Mouse (Mus musculus) hindbrain, embryonic 14.5 days (tissue): ENCODE data around the gene Dppa3. TPM values are rescaled to one million over a fixed set of nuclear protein-coding genes. Genes with fewer than 3 reads are reported as not detected.
A peak's percentile ranks its signal among the peaks of the same experiment; 100 is the strongest.

ENCODE experiments used
- ATAC-seq: fragments of 200-750 bp; cut with Nextera tagmentation; 2 replicates; pipeline ENCODE4 v1.8.0; 2017; ENCODE audit warnings: moderate number of reproducible peaks, mild to moderate bottlenecking, moderate TSS enrichment, moderate library complexity; ENCODE audit not compliant: low FRiP score
- DNase-seq: peaks from one replicate; pipeline ENCODE4 v3.0.0-alpha.2; 2015; ENCODE audit warnings: low spot score
- H3K27ac ChIP-seq: fragments of 300-500 bp; sonication (generic); 2 replicates; pipeline ENCODE4 v1.5.1; 2014; ENCODE audit warnings: mild to moderate bottlenecking, moderate library complexity
- H3K27me3 ChIP-seq: fragments of 300-500 bp; sonication (generic); 2 replicates; pipeline ENCODE4 v1.6.1; 2014; ENCODE audit warnings: mild to moderate bottlenecking, low read length, mixed read lengths; ENCODE audit not compliant: control insufficient read depth, insufficient read depth
- H3K36me3 ChIP-seq: fragments of 300-500 bp; sonication (generic); replicated peaks from 2 replicates; pipeline ENCODE4 v1.6.1; 2014; ENCODE audit not compliant: control insufficient read depth, insufficient read depth
- H3K4me1 ChIP-seq: fragments of 300-500 bp; sonication (generic); replicated peaks from 2 replicates; pipeline ENCODE4 v1.6.1; 2014; ENCODE audit warnings: antibody characterized with exemption, low read length, mixed read lengths; ENCODE audit not compliant: control insufficient read depth, insufficient read depth
- H3K4me2 ChIP-seq: fragments of 300-500 bp; sonication (generic); replicated peaks from 2 replicates; pipeline ENCODE4 v1.6.1; 2014; ENCODE audit warnings: mild to moderate bottlenecking, moderate library complexity
- H3K4me3 ChIP-seq: fragments of 300-500 bp; sonication (generic); replicated peaks from 2 replicates; pipeline ENCODE4 v1.5.1; 2014; ENCODE audit warnings: mild to moderate bottlenecking, low read length
- H3K9ac ChIP-seq: fragments of 300-500 bp; sonication (generic); 2 replicates; pipeline ENCODE4 v1.6.1; 2014
- H3K9me3 ChIP-seq: fragments of 300-500 bp; sonication (generic); 2 replicates; pipeline ENCODE4 v1.6.1; 2016; ENCODE audit warnings: low read length; ENCODE audit not compliant: control insufficient read depth
- WGBS: fragments of 180-500 bp; shearing (Covaris S2); extraction: QIAGEN DNeasy Blood & Tissue Kit; methylation state at CpG from one replicate; pipeline ENCODE4 v1.1.7; 2014; 5-methylcytosine and 5-hydroxymethylcytosine counted together
- polyA plus RNA-seq: library from polyadenylated mRNA; unstranded; fragments of >200 nt; fragmentation: Nextera tagmentation; extraction: Ambion mirVana; gene quantifications from 2 replicates; pipeline ENCODE4 v1.2.1, GENCODE M21; 2014

The Dppa3 gene
- polyA plus RNA-seq, 1 experiment from 2014 or later, result not detected

DNA sequence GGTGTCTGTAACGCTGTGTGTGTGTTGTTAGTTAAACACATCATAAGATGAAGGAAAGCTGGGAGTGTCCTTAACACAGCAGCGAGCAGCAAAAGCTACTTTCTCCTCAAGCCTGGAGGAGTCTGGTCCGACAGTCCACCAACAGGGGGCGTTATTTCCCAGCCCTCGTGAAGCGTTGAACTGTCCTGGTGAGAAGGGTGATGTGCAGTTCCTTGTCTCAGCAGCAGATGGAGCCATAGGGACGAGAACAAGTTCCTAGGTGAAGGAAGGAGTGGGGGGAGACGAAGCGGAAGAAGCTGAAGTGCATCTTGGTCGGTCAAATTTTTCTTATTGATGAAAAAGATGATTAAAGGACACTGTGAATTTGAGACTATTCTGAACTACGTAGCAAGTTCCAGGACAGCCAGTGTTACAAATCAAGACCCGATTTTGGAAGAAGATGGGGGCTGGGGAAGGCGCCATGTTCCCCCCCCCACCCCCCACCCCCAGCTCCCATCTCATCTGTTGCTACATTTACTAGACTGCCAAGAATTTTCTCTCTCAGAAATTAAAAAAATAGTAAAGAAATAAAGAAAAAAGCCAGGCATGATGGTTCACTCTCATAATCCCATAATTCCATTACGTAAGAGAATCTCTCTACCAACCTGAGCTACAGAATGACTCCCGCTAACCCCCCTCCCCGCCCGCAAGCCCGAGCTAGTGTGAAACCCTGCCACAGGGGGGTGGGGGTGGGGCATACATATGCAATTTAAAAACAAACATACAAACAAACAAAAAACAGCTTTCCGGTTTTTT lies 43.4 kb downstream of the Dppa3 start:
- Histone ChIP-seq H3K27me3 (no peaks in the 10 kb centered on the region), H3K9me3 (no peaks in the 10 kb centered on the region), H3K4me3 (peak overlapping the region; percentile 37), H3K27ac (no peak overlapping the region; the same call in 1 of the 2 replicates), H3K9ac (peak overlapping the region; percentile 49), H3K4me2 (peak overlapping the region; percentile 62), H3K4me1 (no peaks in the 10 kb centered on the region), H3K36me3 (no peaks in the 10 kb centered on the region)
- DNase-seq (peak; percentile 100), ATAC-seq (peak; percentile 89)
- WGBS, result 5% methylated on average over 19 of the region's 19 CpGs

DNA sequence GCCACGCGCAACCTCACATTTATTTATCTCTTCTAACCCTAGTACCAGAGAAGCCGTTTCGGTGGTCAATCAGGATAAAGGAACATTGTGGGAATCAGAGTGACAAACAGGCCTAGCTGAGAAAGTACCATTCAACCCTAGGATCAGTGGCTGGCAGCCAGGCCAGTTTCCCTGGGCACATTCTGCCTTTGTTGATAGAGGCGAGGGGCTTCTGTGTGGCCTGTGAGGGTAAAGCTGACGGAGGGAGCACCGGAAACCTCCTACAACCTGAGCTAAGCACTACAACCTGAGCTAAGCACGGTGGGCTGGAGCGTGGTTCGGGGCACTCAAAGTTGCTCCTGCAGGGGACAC lies 44.0 kb downstream of the Dppa3 start:
- Histone ChIP-seq H3K4me1 (no peaks in the 10 kb centered on the region), H3K9me3 (no peaks in the 10 kb centered on the region), H3K36me3 (no peaks in the 10 kb centered on the region), H3K27ac (no peak overlapping the region), H3K9ac (peak overlapping the region; percentile 49), H3K27me3 (no peaks in the 10 kb centered on the region), H3K4me2 (peak overlapping the region; percentile 62), H3K4me3 (peak overlapping the region; percentile 37)
- peak; percentile 41; the same call in 1 of the 2 replicates for ATAC-seq
- peak; percentile 52 for DNase-seq
- 15% methylated on average over 10 of the region's 10 CpGs for WGBS

DNA sequence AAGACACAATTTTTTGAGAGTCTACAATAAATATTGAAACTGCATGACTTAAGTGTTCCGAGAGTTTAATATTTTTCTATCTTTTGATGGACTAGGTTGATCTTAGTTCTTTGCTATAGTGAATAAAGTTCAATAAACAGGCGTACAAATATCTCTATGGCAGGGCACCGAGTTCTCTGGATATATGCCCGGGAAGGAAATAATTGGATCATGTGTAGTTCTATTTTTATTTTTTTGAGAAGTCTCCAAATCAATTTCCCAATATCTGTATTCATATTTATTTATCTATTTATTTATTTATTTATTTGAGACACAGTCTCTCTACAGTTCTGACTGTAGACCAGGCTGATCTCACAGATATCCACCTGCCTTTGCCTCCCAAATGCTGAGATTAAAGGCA lies 44.6 kb downstream of the Dppa3 start:
- Histone ChIP-seq H3K9ac (no peak overlapping the region), H3K4me3 (no peak overlapping the region), H3K9me3 (no peaks in the 10 kb centered on the region), H3K27me3 (no peaks in the 10 kb centered on the region), H3K36me3 (no peaks in the 10 kb centered on the region), H3K4me2 (no peak overlapping the region), H3K4me1 (no peaks in the 10 kb centered on the region), H3K27ac (no peak overlapping the region)
- DNase-seq (no peak), ATAC-seq (no peak)
- WGBS, result 94% methylated on average over 4 of the region's 4 CpGs

DNA sequence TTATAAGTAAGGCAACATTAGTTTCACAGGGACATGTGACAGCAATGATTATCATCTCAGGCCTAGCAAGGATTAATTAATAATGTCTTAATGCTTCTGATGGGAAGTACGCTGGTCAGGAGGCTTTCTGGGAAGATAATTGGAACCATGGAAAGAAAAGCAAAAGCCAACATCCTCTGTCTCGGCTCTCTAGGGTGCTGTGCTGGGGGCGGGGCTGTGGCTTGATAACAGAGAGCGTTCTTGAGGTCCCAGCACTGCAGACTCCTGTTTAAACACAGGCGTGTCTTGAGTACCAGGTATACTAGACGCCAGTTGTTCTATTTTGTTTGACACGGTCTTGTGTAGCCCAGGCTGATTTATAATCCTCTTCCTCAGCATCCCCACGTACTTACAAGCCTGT lies 46.5 kb downstream of the Dppa3 start:
- H3K9ac ChIP-seq, result no peak overlapping the region
- no peak for ATAC-seq
- H3K36me3 ChIP-seq, result no peaks in the 10 kb centered on the region
- no peaks in the 10 kb centered on the region for H3K4me1 ChIP-seq
- DNase-seq, result no peak
- no peak overlapping the region for H3K4me2 ChIP-seq
- WGBS, result 58% methylated on average over 8 of the region's 8 CpGs
- H3K27ac ChIP-seq, result no peak overlapping the region
- H3K4me3 ChIP-seq, result no peak overlapping the region
- H3K27me3 ChIP-seq, result no peaks in the 10 kb centered on the region
- no peaks in the 10 kb centered on the region for H3K9me3 ChIP-seq

Other genes with a start within 250 kb of the Dppa3 start
- gene Rimklb, start 127.6 kb upstream of the Dppa3 start, polyA plus RNA-seq, result 127 and 145 TPM in 2 replicates
- 2.0 and 2.3 TPM in 2 replicates for gene Mfap5, start 120.6 kb upstream of the Dppa3 start, polyA plus RNA-seq
- gene Aicda, start 72.6 kb upstream of the Dppa3 start, polyA plus RNA-seq, result 0.52 and 1.0 TPM in 2 replicates
- gene Apobec1, start 24.0 kb upstream of the Dppa3 start, polyA plus RNA-seq, result 1.5 and 1.9 TPM in 2 replicates
- gene Gdf3, start 16.3 kb upstream of the Dppa3 start, polyA plus RNA-seq, result not detected in 2 replicates
- 0.09 TPM in 1 of 2 replicates, not detected in the other for gene Nanog, start 81.1 kb downstream of the Dppa3 start, polyA plus RNA-seq
- 40.1 and 51.6 TPM in 2 replicates for gene Slc2a3, start 175.2 kb downstream of the Dppa3 start, polyA plus RNA-seq
- gene Foxj2, start 193.5 kb downstream of the Dppa3 start, polyA plus RNA-seq, result 9.5 and 11.0 TPM in 2 replicates
- 1.6 and 1.9 TPM in 2 replicates for gene C3ar1, start 229.8 kb downstream of the Dppa3 start, polyA plus RNA-seq
- gene Necap1, start 248.1 kb downstream of the Dppa3 start, polyA plus RNA-seq, result 153 and 172 TPM in 2 replicates